Mouse (Mus musculus): ENCODE data around the gene Zfp72. TPM values are rescaled to one million over a fixed set of nuclear protein-coding genes. Genes with fewer than 3 reads are reported as not detected.

The Zfp72 gene
- polyA plus RNA-seq (2014; fragmentation: Illumina TruSeq; extraction: RNeasy Lipid Tissue Mini Kit (QIAGEN cat#74804); ENCODE audit: low read depth, low replicate concordance), result 3.9 TPM

GRCm38 (mm10) chr13:74390371-74390990 lies at the start of gene Zfp72:
Gene Zfp72 (minus strand): TSS chr13:74390836.

GRCm38 (mm10) chr13:74399298-74399839 lies 8.7 kb upstream of the Zfp72 start, which contains the start of gene Ftl1-ps1:
Gene Ftl1-ps1 (plus strand): TSS chr13:74399694.

DNA sequence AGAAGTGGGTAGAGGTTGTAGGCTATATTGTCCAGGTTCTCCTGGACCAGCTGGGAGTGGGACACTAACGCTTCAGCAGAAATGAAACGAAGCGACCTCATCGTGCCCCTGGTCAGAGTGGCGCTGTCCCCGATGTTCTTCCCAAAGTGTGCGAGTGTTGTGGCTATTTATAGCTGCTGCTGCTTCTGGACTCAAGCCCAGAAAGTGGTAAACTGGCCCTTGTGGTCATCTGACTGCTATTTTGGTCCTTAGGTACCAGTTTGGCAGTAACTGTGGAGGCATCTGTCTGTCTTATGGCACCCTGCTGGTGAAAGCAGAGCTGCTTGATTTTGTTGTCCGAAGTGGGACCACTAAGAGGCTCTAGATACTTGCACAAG lies 26.8 kb downstream of the Zfp72 start, which contains the start of gene Lrrc14b:
TSS of gene Lrrc14b (minus strand) at position 147 of the 377 bp plus-strand sequence.

GRCm38 (mm10) chr13:74349566-74350434 lies 40.8 kb downstream of the Zfp72 start, which contains the start of the genes Sdha and Ccdc127:
Gene Sdha (minus strand): TSS chr13:74350280.
Gene Ccdc127 (plus strand): TSS chr13:74350309.

Other genes starting within 250 kb of the Zfp72 start
- gene Exoc3, start 182.1 kb downstream of the Zfp72 start, polyA plus RNA-seq (2014; fragmentation: Illumina TruSeq; extraction: RNeasy Lipid Tissue Mini Kit (QIAGEN cat#74804); ENCODE audit: low read depth, low replicate concordance), result 26.5 TPM
- gene Ahrr, start 98.5 kb downstream of the Zfp72 start, polyA plus RNA-seq (2014; fragmentation: Illumina TruSeq; extraction: RNeasy Lipid Tissue Mini Kit (QIAGEN cat#74804); ENCODE audit: low read depth, low replicate concordance), result 0.20 TPM
- 112 TPM for gene Pdcd6, start 73.3 kb downstream of the Zfp72 start, polyA plus RNA-seq (2014; fragmentation: Illumina TruSeq; extraction: RNeasy Lipid Tissue Mini Kit (QIAGEN cat#74804); ENCODE audit: low read depth, low replicate concordance)
- 230 TPM for gene Sdha, start 40.6 kb downstream of the Zfp72 start, polyA plus RNA-seq (2014; fragmentation: Illumina TruSeq; extraction: RNeasy Lipid Tissue Mini Kit (QIAGEN cat#74804); ENCODE audit: low read depth, low replicate concordance)
- 28.2 TPM for gene Ccdc127, start 40.5 kb downstream of the Zfp72 start, polyA plus RNA-seq (2014; fragmentation: Illumina TruSeq; extraction: RNeasy Lipid Tissue Mini Kit (QIAGEN cat#74804); ENCODE audit: low read depth, low replicate concordance)
- gene Lrrc14b, start 26.8 kb downstream of the Zfp72 start, polyA plus RNA-seq (2014; fragmentation: Illumina TruSeq; extraction: RNeasy Lipid Tissue Mini Kit (QIAGEN cat#74804); ENCODE audit: low read depth, low replicate concordance), result 0.79 TPM
- gene Ftl1-ps1, start 8.9 kb upstream of the Zfp72 start, polyA plus RNA-seq (2014; fragmentation: Illumina TruSeq; extraction: RNeasy Lipid Tissue Mini Kit (QIAGEN cat#74804); ENCODE audit: low read depth, low replicate concordance), result 28.1 TPM
- gene Zfp825, start 103.2 kb upstream of the Zfp72 start, polyA plus RNA-seq (2014; fragmentation: Illumina TruSeq; extraction: RNeasy Lipid Tissue Mini Kit (QIAGEN cat#74804); ENCODE audit: low read depth, low replicate concordance), result 10.8 TPM
- 33.7 TPM for gene Erap1, start 248.7 kb upstream of the Zfp72 start, polyA plus RNA-seq (2014; fragmentation: Illumina TruSeq; extraction: RNeasy Lipid Tissue Mini Kit (QIAGEN cat#74804); ENCODE audit: low read depth, low replicate concordance)

Data from adipose tissue, adult 10 weeks (tissue).